Mouse (Mus musculus) midbrain, embryonic 13.5 days (tissue): ENCODE measurements around the gene Egln2. TPM values are rescaled to one million over a fixed set of nuclear protein-coding genes. Genes with fewer than 3 reads are reported as not detected.
A peak's percentile ranks its signal among the peaks of the same experiment; 100 is the strongest.

Source experiments
- ATAC-seq: fragments of 200-750 bp; cut with Nextera tagmentation; 2 replicates; pipeline ENCODE4 v1.8.0; 2017; ENCODE audit warnings: mild to moderate bottlenecking, moderate TSS enrichment, moderate library complexity
- H3K27ac ChIP-seq: fragments of 300-500 bp; sonication (generic); 2 replicates; pipeline ENCODE4 v1.5.1; 2015; ENCODE audit warnings: inconsistent platforms, mild to moderate bottlenecking, moderate library complexity
- H3K27me3 ChIP-seq: fragments of 300-500 bp; sonication (generic); 2 replicates; pipeline ENCODE4 v1.6.1; 2015; ENCODE audit warnings: mild to moderate bottlenecking, inconsistent platforms
- H3K36me3 ChIP-seq: fragments of 300-500 bp; sonication (generic); 2 replicates; pipeline ENCODE4 v1.6.1; 2015; ENCODE audit warnings: mild to moderate bottlenecking, inconsistent platforms
- H3K4me1 ChIP-seq: fragments of 300-500 bp; sonication (generic); replicated peaks from 2 replicates; pipeline ENCODE4 v1.6.1; 2015; ENCODE audit warnings: inconsistent platforms
- H3K4me2 ChIP-seq: fragments of 300-500 bp; sonication (generic); replicated peaks from 2 replicates; pipeline ENCODE4 v1.6.1; 2015; ENCODE audit warnings: moderate library complexity, mild to moderate bottlenecking, inconsistent platforms
- H3K4me3 ChIP-seq: fragments of 300-500 bp; sonication (generic); replicated peaks from 2 replicates; pipeline ENCODE4 v1.5.1; 2015; ENCODE audit warnings: mild to moderate bottlenecking, inconsistent platforms
- H3K9ac ChIP-seq: fragments of 300-500 bp; sonication (generic); replicated peaks from 2 replicates; pipeline ENCODE4 v1.6.1; 2015; ENCODE audit warnings: mild to moderate bottlenecking, inconsistent platforms
- H3K9me3 ChIP-seq: fragments of 300-500 bp; sonication (generic); 2 replicates; pipeline ENCODE4 v1.6.1; 2016; ENCODE audit warnings: mild to moderate bottlenecking, inconsistent platforms
- WGBS: fragments of 180-500 bp; shearing (Covaris S2); methylation state at CpG from one replicate; pipeline ENCODE4 v1.1.7; 2015; 5-methylcytosine and 5-hydroxymethylcytosine counted together
- polyA plus RNA-seq: library from polyadenylated mRNA; unstranded; fragments of >200 nt; fragmentation: Nextera tagmentation; extraction: Ambion mirVana; gene quantifications from 2 replicates; pipeline ENCODE4 v1.2.1, GENCODE M21; 2015

Egln2 gene
- 87.0 and 101 TPM in 2 replicates for polyA plus RNA-seq

GRCm38 (mm10) chr7:27166614-27167474 is at the start of gene Egln2:
Gene Egln2 (minus strand): TSS chr7:27166802.
- H3K4me3 ChIP-seq, result peak within 1 kb of the TSS; percentile 77
- no peaks in the 10 kb centered on the region for H3K27me3 ChIP-seq
- H3K36me3 ChIP-seq, result peaks cover 35% of the 10 kb centered on the region
- peak within 1 kb of the TSS; percentile 99 for H3K27ac ChIP-seq
- peak within 1 kb of the TSS; percentile 88 for H3K9ac ChIP-seq
- 1% methylated on average over 58 of the region's 61 CpGs for WGBS
- peak; percentile 79 for ATAC-seq
- H3K4me1 ChIP-seq, result peaks cover 50% of the 10 kb centered on the region
- peak within 1 kb of the TSS; percentile 86 for H3K4me2 ChIP-seq
- no peaks in the 10 kb centered on the region for H3K9me3 ChIP-seq

- no peaks in the 10 kb centered on the region for H3K4me1 ChIP-seq
- no peak overlapping the region for H3K9ac ChIP-seq
- no peak overlapping the region for H3K4me2 ChIP-seq
- peaks cover 92% of the 10 kb centered on the region for H3K36me3 ChIP-seq
- no peak for ATAC-seq
- WGBS, result 89% methylated on average over 2 of the region's 2 CpGs
- H3K9me3 ChIP-seq, result no peaks in the 10 kb centered on the region
- H3K27ac ChIP-seq, result no peak overlapping the region
- H3K4me3 ChIP-seq, result no peak overlapping the region
- H3K27me3 ChIP-seq, result no peaks in the 10 kb centered on the region
These were observed 46.0 kb upstream of the Egln2 start for GRCm38 (mm10) chr7:27212626-27213025.

- WGBS, result 97% methylated on average over 8 of the region's 8 CpGs
- Histone ChIP-seq H3K4me3 (no peak overlapping the region), H3K27ac (no peak overlapping the region), H3K9me3 (no peaks in the 10 kb centered on the region), H3K36me3 (peaks cover 72% of the 10 kb centered on the region), H3K27me3 (no peaks in the 10 kb centered on the region), H3K4me2 (no peak overlapping the region), H3K4me1 (no peaks in the 10 kb centered on the region), H3K9ac (no peak overlapping the region)
- ATAC-seq, result no peak
These were observed 37.3 kb upstream of the Egln2 start for GRCm38 (mm10) chr7:27203730-27204449.

- H3K9me3 ChIP-seq, result no peaks in the 10 kb centered on the region
- no peak overlapping the region for H3K4me3 ChIP-seq
- ATAC-seq, result no peak
- H3K4me2 ChIP-seq, result no peak overlapping the region
- no peak overlapping the region for H3K9ac ChIP-seq
- H3K36me3 ChIP-seq, result peaks cover 37% of the 10 kb centered on the region
- H3K27me3 ChIP-seq, result no peaks in the 10 kb centered on the region
- WGBS, result 93% methylated on average over 8 of the region's 8 CpGs
- H3K27ac ChIP-seq, result no peak overlapping the region
- H3K4me1 ChIP-seq, result peaks cover 20% of the 10 kb centered on the region
These were observed 32.2 kb upstream of the Egln2 start for GRCm38 (mm10) chr7:27198779-27199178.

- no peaks in the 10 kb centered on the region for H3K27me3 ChIP-seq
- H3K4me2 ChIP-seq, result no peak overlapping the region
- H3K4me1 ChIP-seq, result peaks cover 24% of the 10 kb centered on the region
- no peaks in the 10 kb centered on the region for H3K9me3 ChIP-seq
- ATAC-seq, result no peak
- no peak overlapping the region for H3K4me3 ChIP-seq
- no peak overlapping the region for H3K27ac ChIP-seq
- peaks cover 37% of the 10 kb centered on the region for H3K36me3 ChIP-seq
- no peak overlapping the region for H3K9ac ChIP-seq
These were observed 31.8 kb upstream of the Egln2 start for GRCm38 (mm10) chr7:27198355-27198754.

- ATAC-seq, result no peak
- Histone ChIP-seq H3K9ac (no peak overlapping the region), H3K27ac (no peak overlapping the region), H3K36me3 (peaks cover 37% of the 10 kb centered on the region), H3K27me3 (no peaks in the 10 kb centered on the region), H3K9me3 (no peaks in the 10 kb centered on the region), H3K4me2 (no peak overlapping the region), H3K4me3 (no peak overlapping the region), H3K4me1 (peaks cover 30% of the 10 kb centered on the region)
- WGBS, result 96% methylated on average over 8 of the region's 8 CpGs
These were observed 31.0 kb upstream of the Egln2 start for GRCm38 (mm10) chr7:27197634-27198033.

GRCm38 (mm10) chr7:27197136-27197535 is 30.5 kb upstream of the Egln2 start:
- no peak overlapping the region for H3K27ac ChIP-seq
- H3K9ac ChIP-seq, result no peak overlapping the region
- 84% methylated on average over 3 of the region's 3 CpGs for WGBS
- peaks cover 30% of the 10 kb centered on the region for H3K4me1 ChIP-seq
- no peaks in the 10 kb centered on the region for H3K9me3 ChIP-seq
- no peak overlapping the region for H3K4me3 ChIP-seq
- H3K27me3 ChIP-seq, result no peaks in the 10 kb centered on the region
- no peak for ATAC-seq
- no peak overlapping the region for H3K4me2 ChIP-seq
- peaks cover 37% of the 10 kb centered on the region for H3K36me3 ChIP-seq

GRCm38 (mm10) chr7:27195681-27196611 is 29.3 kb upstream of the Egln2 start, which contains the start of the genes BC024978 and Snrpa:
Gene BC024978 (plus strand): TSS chr7:27195781.
Gene Snrpa (minus strand): TSS chr7:27196271.
- Histone ChIP-seq H3K27me3 (no peaks in the 10 kb centered on the region), H3K36me3 (peaks cover 41% of the 10 kb centered on the region), H3K9me3 (no peaks in the 10 kb centered on the region), H3K4me2 (peak within 1 kb of the TSS; percentile 95), H3K27ac (peak within 1 kb of the TSS; percentile 97), H3K4me1 (peaks cover 30% of the 10 kb centered on the region), H3K4me3 (peak within 1 kb of the TSS; percentile 86), H3K9ac (peak within 1 kb of the TSS; percentile 86)
- 1% methylated on average over 64 of the region's 64 CpGs for WGBS
- ATAC-seq, result peak; percentile 99

- 88% methylated on average over 4 of the region's 4 CpGs for WGBS
- ATAC-seq, result no peak
- H3K9ac ChIP-seq, result peak overlapping the region; percentile 44
- H3K4me1 ChIP-seq, result peaks cover 30% of the 10 kb centered on the region
- H3K4me3 ChIP-seq, result peak overlapping the region; percentile 5
- H3K4me2 ChIP-seq, result peak overlapping the region; percentile 95
- no peaks in the 10 kb centered on the region for H3K27me3 ChIP-seq
- no peak overlapping the region for H3K27ac ChIP-seq
- H3K9me3 ChIP-seq, result no peaks in the 10 kb centered on the region
- peaks cover 61% of the 10 kb centered on the region for H3K36me3 ChIP-seq
These were observed 27.1 kb upstream of the Egln2 start for GRCm38 (mm10) chr7:27193731-27194130.

GRCm38 (mm10) chr7:27192434-27192833 is 25.8 kb upstream of the Egln2 start:
- H3K9me3 ChIP-seq, result no peaks in the 10 kb centered on the region
- WGBS, result 93% methylated on average over 5 of the region's 5 CpGs
- H3K9ac ChIP-seq, result no peak overlapping the region
- H3K36me3 ChIP-seq, result peaks cover 68% of the 10 kb centered on the region
- H3K27ac ChIP-seq, result no peak overlapping the region
- peaks cover 30% of the 10 kb centered on the region for H3K4me1 ChIP-seq
- H3K4me3 ChIP-seq, result no peak overlapping the region
- no peak for ATAC-seq
- no peak overlapping the region for H3K4me2 ChIP-seq
- H3K27me3 ChIP-seq, result no peaks in the 10 kb centered on the region

- 93% methylated on average over 10 of the region's 10 CpGs for WGBS
- peaks cover 97% of the 10 kb centered on the region for H3K36me3 ChIP-seq
- peak; percentile 31; the same call in 1 of the 2 replicates for ATAC-seq
These were observed 22.8 kb upstream of the Egln2 start for GRCm38 (mm10) chr7:27189271-27189931.

More at GRCm38 (mm10) chr7:27189271-27189931, 22.8 kb upstream of the Egln2 start:
- no peak overlapping the region for H3K9ac ChIP-seq
- H3K4me3 ChIP-seq, result no peak overlapping the region
- H3K4me2 ChIP-seq, result no peak overlapping the region
- H3K4me1 ChIP-seq, result peaks cover 16% of the 10 kb centered on the region
- no peaks in the 10 kb centered on the region for H3K9me3 ChIP-seq
- H3K27me3 ChIP-seq, result no peaks in the 10 kb centered on the region
- no peak overlapping the region for H3K27ac ChIP-seq
